ENCODE assay signal across 15 mouse cellular contexts in the genomic region with DNA sequence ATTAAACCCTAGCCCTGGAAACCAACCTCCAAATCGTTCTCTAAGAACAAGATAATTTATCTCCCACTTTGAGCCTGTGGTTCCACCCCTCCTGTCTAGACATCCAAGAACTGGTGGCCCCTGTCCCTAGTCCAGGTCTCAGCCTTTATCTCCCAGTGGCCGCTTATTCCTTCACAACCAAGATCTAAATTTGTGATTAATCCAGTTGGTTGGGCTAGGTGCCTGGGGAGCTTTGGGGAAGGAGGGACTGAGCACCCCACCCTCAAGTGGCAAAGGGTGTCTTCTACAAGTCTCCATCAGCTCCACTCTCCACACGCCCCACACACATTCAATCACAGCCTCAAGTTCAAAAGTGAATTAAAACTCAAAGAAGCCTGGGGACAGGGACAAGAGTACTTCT. TPM values are rescaled to one million over a fixed set of nuclear protein-coding genes. Genes with fewer than 3 reads are reported as not detected.
DNase-seq lines count a peak whose midpoint lies in the region; ATAC-seq and TF ChIP-seq lines count a peak whose summit lies in the region.
"Had no signal": no experiment of that assay in that cellular context is flagged by ENCODE, and none has a peak within 500 bp of the region (broad histone marks: within the 10 kb centered on the region; RNA-seq: fewer than 3 reads in every experiment).

No protein-coding gene starts in this region.

- H3K9me3 ChIP-seq in embryonic facial prominence, embryonic 10.5 days = no peaks in the 10 kb centered on the region
- H3K9me3 ChIP-seq in hindbrain, embryonic 12.5 days (replicated peaks) = no peaks in the 10 kb centered on the region
- H3K9me3 ChIP-seq in midbrain, embryonic 16.5 days (replicated peaks; ENCODE audit: control insufficient read depth, low read length, poor library complexity, severe bottlenecking) = no peaks in the 10 kb centered on the region
- H3K9me3 ChIP-seq in heart, embryonic 12.5 days (replicated peaks) = no peaks in the 10 kb centered on the region
- H3K9me3 ChIP-seq: embryonic facial prominence, embryonic 13.5 days had no signal

- peaks cover 6% of the 10 kb centered on the region; the same call in 1 of the 2 replicates for H3K4me1 ChIP-seq in cortical plate, adult 2 months (ENCODE audit: control insufficient read depth, insufficient read depth, low read length)
- peaks cover 34% of the 10 kb centered on the region for H3K4me1 ChIP-seq in embryonic facial prominence, embryonic 10.5 days
- peaks cover 52% of the 10 kb centered on the region for H3K4me1 ChIP-seq in hindbrain, embryonic 12.5 days
- H3K4me1 ChIP-seq in midbrain, embryonic 16.5 days (ENCODE audit: control insufficient read depth, insufficient read depth, low read length) = peaks cover 36% of the 10 kb centered on the region
- no peaks in the 10 kb centered on the region for H3K4me1 ChIP-seq in heart, embryonic 12.5 days (replicated peaks)

- H3K9ac ChIP-seq in hindbrain, embryonic 12.5 days = peak overlapping the region; percentile 89
- H3K9ac ChIP-seq in midbrain, embryonic 16.5 days (ENCODE audit: low read depth, low read length) = peak overlapping the region; percentile 87
- H3K9ac ChIP-seq in heart, embryonic 12.5 days = no peak overlapping the region
- H3K9ac ChIP-seq: embryonic facial prominence, embryonic 13.5 days had no signal

- H3K27ac ChIP-seq in cortical plate, adult 2 months (ENCODE audit: insufficient read depth, low read length) = peak overlapping the region; percentile 89
- peak overlapping the region; percentile 58; the same call in 1 of the 2 replicates for H3K27ac ChIP-seq in embryonic facial prominence, embryonic 10.5 days (replicated peaks)
- H3K27ac ChIP-seq in hindbrain, embryonic 12.5 days = peak overlapping the region; percentile 97
- H3K27ac ChIP-seq in midbrain, embryonic 16.5 days (ENCODE audit: low read length) = peak overlapping the region; percentile 94
- H3K27ac ChIP-seq in heart, embryonic 12.5 days (ENCODE audit: poor library complexity, severe bottlenecking) = no peak overlapping the region
- H3K27ac ChIP-seq: embryonic facial prominence, embryonic 13.5 days had no signal

- DNase-seq in embryonic facial prominence, embryonic 10.5 days (ENCODE audit: low spot score) = no peak
- no peak for DNase-seq in adrenal gland, adult 2 months
- DNase-seq in heart, postnatal 14 days = no peak
- DNase-seq: adrenal gland, postnatal 25 days; kidney, postnatal 14 days; lung, postnatal 10 days had no signal

- peak overlapping the region; percentile 64 for H3K4me2 ChIP-seq in hindbrain, embryonic 12.5 days (replicated peaks)
- H3K4me2 ChIP-seq in midbrain, embryonic 16.5 days (ENCODE audit: low read length) = peak overlapping the region; percentile 61
- H3K4me2 ChIP-seq in heart, embryonic 12.5 days = no peak overlapping the region
- H3K4me2 ChIP-seq: embryonic facial prominence, embryonic 13.5 days; liver, embryonic 11.5 days had no signal

- intact Hi-C loops in heart, postnatal 14 days (cut with DNase I) = no loop called here

- H3K4me3 ChIP-seq in cortical plate, adult 2 months (ENCODE audit: insufficient read depth, low read length) = peak overlapping the region; percentile 90
- peak overlapping the region; percentile 44; the same call in 1 of the 2 replicates for H3K4me3 ChIP-seq in embryonic facial prominence, embryonic 10.5 days
- H3K4me3 ChIP-seq in hindbrain, embryonic 12.5 days = peak overlapping the region; percentile 58
- H3K4me3 ChIP-seq in midbrain, embryonic 16.5 days (ENCODE audit: low read depth, low read length) = peak overlapping the region; percentile 54
- H3K4me3 ChIP-seq in heart, embryonic 12.5 days = no peak overlapping the region
- H3K4me3 ChIP-seq: embryonic facial prominence, embryonic 13.5 days; myocyte had no signal

- H3K27me3 ChIP-seq in embryonic facial prominence, embryonic 10.5 days (replicated peaks; ENCODE audit: low read depth, poor library complexity, severe bottlenecking) = peaks cover 100% of the 10 kb centered on the region
- peaks cover 96% of the 10 kb centered on the region for H3K27me3 ChIP-seq in hindbrain, embryonic 12.5 days
- H3K27me3 ChIP-seq in midbrain, embryonic 16.5 days (ENCODE audit: control insufficient read depth, insufficient read depth, low read depth, low read length) = peaks cover 12% of the 10 kb centered on the region
- H3K27me3 ChIP-seq in heart, embryonic 12.5 days (replicated peaks) = peaks cover 99% of the 10 kb centered on the region

- 6% methylated on average over 3 of the region's 3 CpGs for WGBS in embryonic facial prominence, embryonic 10.5 days
- 2% methylated on average over 3 of the region's 3 CpGs for WGBS in hindbrain, embryonic 12.5 days
- 3% methylated on average over 3 of the region's 3 CpGs for WGBS in midbrain, embryonic 16.5 days
- 4% methylated on average over 3 of the region's 3 CpGs for WGBS in heart, embryonic 12.5 days

- peak; percentile 5; the same call in 1 of the 2 replicates for ATAC-seq in hindbrain, embryonic 12.5 days (ENCODE audit: low FRiP score)
- peak; percentile 28 for ATAC-seq in midbrain, embryonic 16.5 days
- ATAC-seq in heart, embryonic 12.5 days (ENCODE audit: insufficient number of reproducible peaks, low FRiP score) = no peak

- TF ChIP-seq POLR2A in cortical plate, adult 2 months (IDR thresholded peaks at IDR 0.05; ENCODE audit: extremely low read depth, insufficient read depth, low read length) = no peak

- no peaks in the 10 kb centered on the region for H3K36me3 ChIP-seq in embryonic facial prominence, embryonic 10.5 days (replicated peaks)
- H3K36me3 ChIP-seq in hindbrain, embryonic 12.5 days = no peaks in the 10 kb centered on the region
- no peaks in the 10 kb centered on the region for H3K36me3 ChIP-seq in midbrain, embryonic 16.5 days (ENCODE audit: control insufficient read depth, insufficient read depth, low read length)
- H3K36me3 ChIP-seq in heart, embryonic 12.5 days = no peaks in the 10 kb centered on the region
- H3K36me3 ChIP-seq: embryonic facial prominence, embryonic 13.5 days had no signal

- no peak for TF ChIP-seq CTCF in cortical plate, adult 2 months (IDR thresholded peaks at IDR 0.05; ENCODE audit: extremely low read depth, insufficient read depth, low read length)

RNA-seq across cellular contexts. Expression of gene Rhbg, which starts 48.0 kb away (rescaled TPM):
- polyA plus RNA-seq in cortical plate, adult 2 months (2012; rRNA removed) = not detected in 2 replicates
- 0.17 TPM in 1 of 2 replicates, not detected in the other for polyA plus RNA-seq in embryonic facial prominence, embryonic 10.5 days (2016; fragmentation: Nextera tagmentation; extraction: Ambion mirVana)
- 0.23 and 0.25 TPM in 2 replicates for polyA plus RNA-seq in hindbrain, embryonic 12.5 days (2016; fragmentation: Nextera tagmentation; extraction: Ambion mirVana)
- polyA plus RNA-seq in midbrain, embryonic 16.5 days (2015; fragmentation: Nextera tagmentation; extraction: Ambion mirVana) = 0.18 and 0.21 TPM in 2 replicates
- total RNA-seq in adrenal gland, adult 2 months (2021) = 10 to 100 TPM in 1 of 2 experiments, 1 to 10 TPM in 1; 8.5 to 18.3 TPM
- 0.76 and 1.8 TPM in 2 replicates for polyA plus RNA-seq in adrenal gland, adult 2 months (2012; rRNA removed)
- not detected for total RNA-seq in heart, postnatal 14 days (2021)
- polyA plus RNA-seq in heart, embryonic 12.5 days (2016; fragmentation: Nextera tagmentation; extraction: Ambion mirVana) = 0.19 TPM in 1 of 2 replicates, not detected in the other
- total RNA-seq: granulocyte monocyte progenitor cell, adult 5-6 weeks had no signal
- polyA plus RNA-seq: frontal cortex, adult 2 months; myocyte had no signal
